Mouse (Mus musculus): ENCODE results near the gene Ssr3. TPM values are rescaled to one million over a fixed set of nuclear protein-coding genes. Genes with fewer than 3 reads are reported as not detected.

Gene Ssr3
- total RNA-seq, 2 experiments from 2014 or later = 155 to 195 TPM

Other genes starting within 250 kb of the Ssr3 start
- 10 to 100 TPM; 13.8 to 21.6 TPM for gene Tiparp, start 135.8 kb upstream of the Ssr3 start, total RNA-seq (2021)

Data from adrenal gland, adult 18-20 months (tissue).